Mouse (Mus musculus) small intestine, adult 2 months (tissue): ENCODE results near the gene Rassf3.

Experiments
- CTCF ChIP-seq: fragments of 200-500 bp; IDR thresholded peaks from 2 replicates; pipeline ENCODE4 v1.5.1; 2012; ENCODE audit warnings: low read depth, mild to moderate bottlenecking, control low read depth, inconsistent platforms, low read length, moderate library complexity, mixed read lengths; ENCODE audit not compliant: insufficient replicate concordance, insufficient read length; ENCODE audit errors: extremely low read depth
- POLR2A ChIP-seq: fragments of 200-500 bp; IDR thresholded peaks from 2 replicates; pipeline ENCODE4 v1.6.1; 2012; ENCODE audit warnings: low read depth, mild to moderate bottlenecking, control low read depth, inconsistent platforms, low read length, moderate library complexity

- TF ChIP-seq CTCF: no peak
- TF ChIP-seq POLR2A: no peak
Measured at GRCm38 (mm10) chr10:121425079-121425478, 51.1 kb downstream of the Rassf3 start.
